Mouse (Mus musculus) neural tube, postnatal 0 days (tissue): ENCODE results near the gene Gmfb. TPM values are rescaled to one million over a fixed set of nuclear protein-coding genes. Genes with fewer than 3 reads are reported as not detected.

Experiments used
- polyA plus RNA-seq: library from polyadenylated mRNA; unstranded; fragments of >200 nt; fragmentation: Nextera tagmentation; extraction: Ambion mirVana; gene quantifications from 2 replicates; pipeline ENCODE4 v1.2.1, GENCODE M21; 2015

Gene Gmfb
- 105 and 111 TPM in 2 replicates for polyA plus RNA-seq

GRCm38 (mm10) chr14:46821873-46822716 lies at the start of gene Gmfb:
Gene Gmfb, minus strand, starts transcription at chr14:46822242.

GRCm38 (mm10) chr14:46831837-46832333 lies 9.8 kb upstream of the Gmfb start, which contains the start of gene Cgrrf1:
Gene Cgrrf1, plus strand, starts transcription at chr14:46832125.

GRCm38 (mm10) chr14:46787787-46788504 lies 34.1 kb downstream of the Gmfb start, which contains the start of gene Cnih1:
Gene Cnih1, minus strand, starts transcription at chr14:46788411.

GRCm38 (mm10) chr14:46760355-46761029 lies 61.5 kb downstream of the Gmfb start, which contains the start of gene Cdkn3:
Gene Cdkn3, plus strand, starts transcription at chr14:46760541.

Other genes with a start within 250 kb of the Gmfb start
- 8.1 and 10.4 TPM in 2 replicates for gene Cdkn3, start 61.7 kb downstream of the Gmfb start, polyA plus RNA-seq
- gene Cnih1, start 33.8 kb downstream of the Gmfb start, polyA plus RNA-seq: 215 and 225 TPM in 2 replicates
- 24.0 and 24.7 TPM in 2 replicates for gene Cgrrf1, start 9.9 kb upstream of the Gmfb start, polyA plus RNA-seq
- gene Samd4, start 60.6 kb upstream of the Gmfb start, polyA plus RNA-seq: 6.8 and 7.2 TPM in 2 replicates